Mouse (Mus musculus): ENCODE measurements around the gene Clip1. TPM values are rescaled to one million over a fixed set of nuclear protein-coding genes. Genes with fewer than 3 reads are reported as not detected.

The Clip1 gene
- total and polyA plus RNA-seq, 3 experiments: 13.3 to 23.0 TPM; not detected in 1

- TF ChIP-seq ZC3H11A (IDR thresholded peaks at IDR 0.05; ENCODE audit: low read depth, low read length) (peak; percentile 34), NELFE (IDR thresholded peaks at IDR 0.05; ENCODE audit: low read depth, low read length) (no peak), MAZ (IDR thresholded peaks at IDR 0.05; ENCODE audit: low read depth, low read length) (0 out of 2 replicates have a peak, but pooled peaks have one; percentile 52), SMC3 (IDR thresholded peaks at IDR 0.05; ENCODE audit: low read depth, low read length) (peak; percentile 43), RAD21 (IDR thresholded peaks at IDR 0.05; ENCODE audit: low read depth, low read length) (peak; percentile 59), ZMIZ1 (IDR thresholded peaks at IDR 0.05; ENCODE audit: low read depth, low read length) (no peak), CTCF (IDR thresholded peaks at IDR 0.05 in 2 of 3, conservative IDR thresholded peaks at IDR 0.05 in 1 of 3; ENCODE audit: control insufficient read depth in 1 of 3, insufficient read depth in 1 of 3, low read depth in 2 of 3, low read length in 3 of 3, poor library complexity in 1 of 3, severe bottlenecking in 1 of 3) (peak; percentile 33 to 74 (median 65))
- Histone ChIP-seq H3K27me3 (ENCODE audit: control insufficient read depth in 1 of 2, insufficient read depth in 2 of 2, low read length in 2 of 2) (no peaks in the 10 kb centered on the region), H3K36me3 (ENCODE audit: control insufficient read depth in 1 of 2, insufficient read depth in 2 of 2, low read length in 2 of 2) (peaks cover 0 to 8% of the 10 kb centered on the region in 2 experiments; a peak in 2 of 4 replicates), H3K9me3 (replicated peaks; ENCODE audit: insufficient read depth, low read length) (no peaks in the 10 kb centered on the region), H3K4me3 (ENCODE audit: control insufficient read depth in 1 of 2, insufficient read depth in 1 of 2, low read depth in 2 of 2, low read length in 2 of 2) (no peak overlapping the region), H3K79me2 (ENCODE audit: control insufficient read depth, insufficient read depth, low read length, poor library complexity) (no peaks in the 10 kb centered on the region), H3K9ac (ENCODE audit: control insufficient read depth, low read depth, low read length, poor library complexity, severe bottlenecking) (no peak overlapping the region), H3K27ac (ENCODE audit: control insufficient read depth, low read depth, low read length) (no peak overlapping the region), H3K4me1 (ENCODE audit: control insufficient read depth in 1 of 2, insufficient read depth in 2 of 2, low read length in 2 of 2) (peaks cover 0 to 4% of the 10 kb centered on the region in 2 experiments; a peak in 1 of 4 replicates)
- peak; percentile 56 for DNase-seq (ENCODE audit: low read depth, low spot score)
Observed at GRCm38 (mm10) chr5:123626631-123627030, 57.8 kb downstream of the Clip1 start.

GRCm38 (mm10) chr5:123622421-123622820, 62.0 kb downstream of the Clip1 start:
- Histone ChIP-seq H3K9ac (ENCODE audit: control insufficient read depth, low read depth, low read length, poor library complexity, severe bottlenecking) (no peak overlapping the region), H3K4me1 (ENCODE audit: control insufficient read depth in 1 of 2, insufficient read depth in 2 of 2, low read length in 2 of 2) (no peaks in the 10 kb centered on the region), H3K36me3 (ENCODE audit: control insufficient read depth in 1 of 2, insufficient read depth in 2 of 2, low read length in 2 of 2) (no peaks in the 10 kb centered on the region), H3K4me3 (ENCODE audit: control insufficient read depth in 1 of 2, insufficient read depth in 1 of 2, low read depth in 2 of 2, low read length in 2 of 2) (no peak overlapping the region), H3K27ac (ENCODE audit: control insufficient read depth, low read depth, low read length) (no peak overlapping the region), H3K9me3 (replicated peaks; ENCODE audit: insufficient read depth, low read length) (no peaks in the 10 kb centered on the region), H3K79me2 (ENCODE audit: control insufficient read depth, insufficient read depth, low read length, poor library complexity) (no peaks in the 10 kb centered on the region), H3K27me3 (ENCODE audit: control insufficient read depth in 1 of 2, insufficient read depth in 2 of 2, low read length in 2 of 2) (no peaks in the 10 kb centered on the region)
- TF ChIP-seq SIN3A (IDR thresholded peaks at IDR 0.05; ENCODE audit: low read length) (no peak), JUND (IDR thresholded peaks at IDR 0.05; ENCODE audit: low read depth, low read length) (no peak), MXI1 (IDR thresholded peaks at IDR 0.05; ENCODE audit: low read depth, low read length) (no peak), CHD2 (IDR thresholded peaks at IDR 0.05; ENCODE audit: low read length) (no peak), KAT2A (conservative IDR thresholded peaks at IDR 0.05; ENCODE audit: low read depth, low read length) (no peak), GABPA (IDR thresholded peaks at IDR 0.05; ENCODE audit: low read depth, low read length) (no peak), RCOR1 (IDR thresholded peaks at IDR 0.05; ENCODE audit: low read depth, low read length) (no peak), ETS1 (IDR thresholded peaks at IDR 0.05; ENCODE audit: low read depth, low read length) (no peak), MAFK (IDR thresholded peaks at IDR 0.05; ENCODE audit: borderline replicate concordance, low read depth, low read length) (no peak), USF1 (IDR thresholded peaks at IDR 0.05; ENCODE audit: low read depth, low read length) (no peak), POLR2AphosphoS2 (IDR thresholded peaks at IDR 0.05; ENCODE audit: low read length) (no peak)
- no peak for DNase-seq (ENCODE audit: low read depth, low spot score)

All from MEL (cell line).